Mouse (Mus musculus) heart, embryonic 11.5 days (tissue): ENCODE data around the gene St6galnac1. TPM values are rescaled to one million over a fixed set of nuclear protein-coding genes. Genes with fewer than 3 reads are reported as not detected.

Experiments used
- polyA plus RNA-seq: library from polyadenylated mRNA; unstranded; fragments of >200 nt; fragmentation: Nextera tagmentation; extraction: Ambion mirVana; gene quantifications from 2 replicates; pipeline ENCODE4 v1.2.1, GENCODE M21; 2014

St6galnac1 gene
- polyA plus RNA-seq, 1 experiment from 2014 or later: not detected

Other genes with a start within 250 kb of the St6galnac1 start
- 2.1 and 3.0 TPM in 2 replicates for gene Sphk1, start 244.6 kb downstream of the St6galnac1 start, polyA plus RNA-seq
- gene Ube2o, start 194.1 kb downstream of the St6galnac1 start, polyA plus RNA-seq: 14.7 and 17.1 TPM in 2 replicates
- gene Aanat, start 189.1 kb downstream of the St6galnac1 start, polyA plus RNA-seq: not detected in 2 replicates
- 5.0 and 6.0 TPM in 2 replicates for gene Rhbdf2, start 148.5 kb downstream of the St6galnac1 start, polyA plus RNA-seq
- 0.35 and 0.92 TPM in 2 replicates for gene Prcd, start 122.0 kb downstream of the St6galnac1 start, polyA plus RNA-seq
- gene Cygb, start 121.2 kb downstream of the St6galnac1 start, polyA plus RNA-seq: 1.1 and 1.2 TPM in 2 replicates
- gene Mxra7, start 52.5 kb upstream of the St6galnac1 start, polyA plus RNA-seq: 15.9 and 16.1 TPM in 2 replicates
- 58.5 and 60.4 TPM in 2 replicates for gene Mettl23, start 67.8 kb upstream of the St6galnac1 start, polyA plus RNA-seq
- gene Jmjd6, start 67.9 kb upstream of the St6galnac1 start, polyA plus RNA-seq: 83.2 and 89.0 TPM in 2 replicates
- 29.3 and 35.8 TPM in 2 replicates for gene Mfsd11, start 76.9 kb upstream of the St6galnac1 start, polyA plus RNA-seq
- 577 and 621 TPM in 2 replicates for gene Srsf2, start 77.6 kb upstream of the St6galnac1 start, polyA plus RNA-seq
- 0.29 and 0.66 TPM in 2 replicates for gene Mgat5b, start 143.4 kb upstream of the St6galnac1 start, polyA plus RNA-seq